Mouse (Mus musculus) left cerebral cortex, postnatal 25 days (tissue): ENCODE measurements around the gene Ccdc149. TPM values are rescaled to one million over a fixed set of nuclear protein-coding genes. Genes with fewer than 3 reads are reported as not detected.

ENCODE experiments used
- DNase-seq, 2 experiments: peaks; one replicate each; pipeline ENCODE4 v3.0.0; 2022; ENCODE audit warnings: low spot score in 2 of 2, mixed read lengths in 1 of 2
- intact Hi-C: fragments of 180-260 bp; cut with DNase I; formaldehyde crosslinking; loops from one replicate; pipeline ENCODE4 v1.15.1; 2025
- total RNA-seq, 2 experiments: library from RNA; stranded (reverse); gene quantifications; 2 replicates each; pipeline ENCODE4 v1.2.3; 2021

Gene Ccdc149
- 10 to 100 TPM; 51.4 to 58.7 TPM for total RNA-seq

DNA sequence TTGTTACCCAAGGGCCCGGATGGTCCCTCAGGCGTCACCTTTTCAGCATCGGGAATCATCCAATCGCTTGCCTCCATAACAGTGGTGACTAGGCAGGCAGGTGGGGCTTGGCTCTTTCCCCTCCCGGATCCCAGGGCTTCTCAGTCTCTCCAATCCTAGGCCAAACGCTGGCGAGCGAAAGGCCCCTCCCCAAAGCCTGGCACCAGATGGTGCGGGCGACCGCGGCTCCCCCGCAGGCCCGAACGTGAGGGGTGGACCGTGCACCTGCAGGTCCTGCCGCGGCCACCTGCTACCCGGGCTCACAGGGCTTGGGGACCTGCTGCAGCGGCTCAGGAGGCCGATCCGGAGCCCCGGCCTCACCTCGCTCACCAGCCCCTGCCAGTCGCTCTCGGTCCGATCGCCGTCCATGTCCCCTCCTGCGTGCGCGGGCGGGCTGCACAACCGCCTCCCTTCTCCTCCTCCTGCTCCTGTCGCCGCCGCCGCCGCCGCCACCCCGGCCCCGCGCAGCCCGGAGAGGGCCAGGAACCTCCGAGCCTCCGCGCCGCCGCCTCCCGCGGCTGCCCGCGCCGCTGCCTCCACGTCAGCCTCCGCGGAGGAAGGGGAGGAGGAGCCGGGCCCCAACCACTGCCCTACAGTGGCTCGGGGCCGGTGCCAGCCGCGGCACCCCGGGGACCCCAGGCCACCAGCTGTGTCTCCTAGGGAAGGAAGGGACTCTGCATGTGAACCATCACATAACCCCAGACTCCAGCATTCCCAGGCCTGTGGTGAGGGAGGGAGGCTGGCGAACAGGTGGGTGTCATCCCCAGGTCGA, at the start of gene Ccdc149:
Ccdc149 (minus strand) TSS at position 531 of the 811 bp plus-strand sequence.
- DNase-seq, result peak; percentile 83 to 94
- intact Hi-C loops, result loop anchor here (2.0 to 5.0 kb wide), 3 partner anchors 80 to 359 kb away; no protein-coding TSS in a partner anchor

DNA sequence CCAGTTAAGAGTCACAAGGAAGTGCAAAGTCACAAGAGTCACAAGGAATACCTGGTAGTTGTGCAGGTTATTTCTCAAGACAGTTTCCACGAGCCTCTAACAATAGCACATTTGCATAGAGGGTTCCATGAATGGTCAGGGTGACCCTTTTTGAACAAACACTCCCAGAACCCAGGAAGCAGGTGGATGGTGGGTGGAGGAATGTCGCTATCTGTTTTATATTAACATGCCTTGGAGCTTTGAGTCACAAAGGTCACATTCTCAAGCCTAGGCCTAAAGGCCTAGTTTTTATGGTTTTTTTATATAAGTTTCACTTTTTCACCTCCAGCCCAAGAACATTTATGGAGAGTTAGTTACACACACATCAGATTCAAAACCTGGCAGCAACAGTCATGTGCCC, 48.6 kb upstream of the Ccdc149 start:
- no peak for DNase-seq

DNA sequence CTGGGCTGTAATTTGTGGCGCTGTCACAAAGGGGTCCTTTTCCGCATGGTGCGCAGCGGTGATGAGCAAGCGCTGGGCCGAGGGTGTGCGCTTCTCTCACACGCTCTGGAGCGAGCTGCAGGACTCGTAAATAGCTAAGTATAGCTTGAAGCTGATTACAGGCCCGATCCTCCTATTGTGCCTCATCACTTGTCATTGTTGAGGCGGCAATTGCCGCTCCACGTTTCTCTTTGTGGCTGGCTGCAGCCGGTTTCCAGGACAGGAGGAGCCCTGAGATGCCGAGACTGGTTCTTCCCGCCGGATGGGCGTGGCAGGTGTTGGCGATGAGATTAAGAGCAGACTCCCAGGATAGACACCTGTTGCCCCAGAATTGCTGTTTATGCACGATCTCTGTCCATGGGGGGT, 44.8 kb upstream of the Ccdc149 start:
- intact Hi-C loops, result loop anchor here (5.0 kb wide), 2 partner anchors 141 to 306 kb away; no protein-coding TSS in a partner anchor
- peak; percentile 23 to 38 for DNase-seq

More for the DNA sequence above, 48.6 kb upstream of the Ccdc149 start:
- intact Hi-C loops, result loop anchor here (5.0 kb wide), 5 partner anchors 137 to 408 kb away; no protein-coding TSS in a partner anchor

DNA sequence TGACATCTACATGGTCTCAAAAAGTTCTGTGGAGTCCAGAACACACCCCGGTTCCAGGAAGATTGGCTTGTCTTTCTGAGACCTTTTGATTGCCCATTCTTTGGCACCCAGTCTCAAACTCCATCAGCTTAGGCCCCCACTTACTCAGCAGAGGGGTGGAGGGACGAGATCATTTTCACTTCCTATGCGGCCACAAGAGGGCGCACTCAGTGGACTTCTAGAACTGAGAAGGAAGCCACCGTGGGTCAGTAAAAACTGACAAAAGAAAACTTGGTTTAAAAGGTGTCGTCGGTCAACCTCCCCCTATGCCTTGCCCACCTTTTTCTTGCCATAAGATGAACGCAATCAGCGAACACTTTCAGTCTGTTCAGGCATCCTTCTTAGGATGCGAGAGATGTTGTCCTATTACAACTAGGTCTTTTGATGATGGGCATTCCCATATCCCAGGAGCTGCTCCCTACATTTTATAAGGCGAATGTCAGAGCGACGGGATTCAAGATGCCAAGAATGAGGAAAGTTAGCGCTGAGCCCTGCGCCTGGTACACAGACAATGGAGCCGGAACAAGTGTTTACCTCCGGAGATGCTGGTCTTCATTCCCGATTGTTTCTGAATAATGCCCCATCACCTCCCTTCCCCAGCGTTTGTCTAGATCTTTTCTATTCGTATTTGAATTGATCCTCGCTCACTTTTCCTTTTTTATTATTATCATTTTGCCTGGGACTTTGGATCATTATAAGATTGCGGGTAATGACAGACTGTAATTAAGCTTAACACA, 44.1 kb upstream of the Ccdc149 start:
- peak; percentile 70 to 72 for DNase-seq
- intact Hi-C loops, result loop anchor here (5.0 kb wide), 2 partner anchors 142 to 307 kb away; no protein-coding TSS in a partner anchor

DNA sequence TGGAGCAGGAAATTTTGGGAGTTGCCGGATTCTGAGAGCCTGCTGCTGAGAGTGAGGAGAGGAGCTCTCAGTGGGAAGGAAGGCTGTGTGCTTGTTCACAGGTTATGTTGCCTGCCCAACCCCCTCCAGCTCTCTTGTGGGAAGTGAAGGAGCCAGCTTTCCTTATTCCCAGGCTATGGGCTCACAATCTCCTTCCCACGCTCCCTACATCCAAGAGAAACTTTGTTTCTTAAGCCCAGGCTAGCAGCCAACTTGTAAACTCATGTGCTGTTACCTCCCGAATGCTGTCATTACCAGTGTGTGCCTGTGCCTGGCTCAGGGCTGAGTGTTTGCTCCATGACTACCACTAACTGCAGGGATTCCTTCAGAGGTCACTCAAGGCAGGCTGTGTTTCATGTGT, 39.8 kb upstream of the Ccdc149 start:
- DNase-seq, result peak in 1 of 2 experiments; percentile 36
- intact Hi-C loops, result no loop called here

DNA sequence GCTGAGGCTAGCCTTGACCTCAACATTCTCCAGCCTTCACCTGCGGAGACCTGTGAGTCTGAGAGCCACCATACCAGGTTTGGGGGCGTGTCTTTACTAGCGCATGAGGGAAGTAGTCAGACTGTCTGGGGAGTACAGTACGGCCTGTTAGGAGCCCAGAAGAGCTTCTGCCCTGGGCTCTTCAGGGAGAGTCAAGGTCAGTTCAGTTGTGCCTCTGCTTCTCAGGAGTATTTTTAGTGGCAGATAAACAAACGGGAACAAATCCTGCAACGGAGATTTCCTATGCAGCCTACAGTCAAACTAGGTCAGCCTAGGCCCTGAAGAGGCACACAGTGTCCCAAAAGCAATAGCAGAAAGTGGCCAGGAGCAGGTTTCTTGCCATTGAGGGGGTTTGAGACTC, 38.1 kb upstream of the Ccdc149 start:
- intact Hi-C loops, result no loop called here
- no peak for DNase-seq

DNA sequence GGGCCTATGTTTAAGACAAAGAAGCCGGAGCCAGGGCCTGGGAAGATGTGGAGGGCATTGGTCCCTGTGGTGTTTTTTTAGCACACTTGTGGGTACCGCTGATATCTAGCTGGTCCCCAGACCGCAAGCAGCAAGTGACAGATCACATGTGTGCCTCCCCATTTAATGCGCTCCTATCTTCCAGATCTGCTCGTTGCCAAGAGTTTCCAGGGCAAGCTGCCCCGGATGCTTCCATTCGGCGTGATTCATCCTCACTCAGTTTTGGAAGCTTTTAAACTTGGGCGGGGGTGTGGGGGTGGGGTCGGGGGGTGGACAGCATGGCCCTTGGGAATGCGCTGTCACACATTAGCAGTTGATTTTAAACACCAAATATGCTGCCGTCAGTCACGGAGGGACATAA, 33.3 kb upstream of the Ccdc149 start:
- intact Hi-C loops, result no loop called here
- DNase-seq, result no peak

DNA sequence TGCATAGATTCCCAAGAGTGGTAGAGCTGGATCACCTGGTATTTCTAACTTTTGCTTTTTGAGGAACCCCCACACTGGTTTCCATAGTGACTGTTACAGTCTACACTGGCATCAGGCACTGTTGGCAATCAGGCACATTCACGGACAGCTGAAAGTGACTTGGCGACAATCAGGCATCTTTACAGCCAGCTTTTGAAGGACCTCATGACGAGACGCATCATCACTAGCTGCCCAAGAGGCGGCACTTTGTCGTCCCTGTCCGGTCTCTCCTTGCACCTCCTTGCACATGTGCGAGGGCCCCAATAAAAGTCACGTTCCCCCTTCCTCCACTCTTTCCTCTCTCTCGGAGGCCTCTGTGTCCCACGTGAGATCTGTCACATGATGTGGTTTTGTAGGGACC, 32.8 kb upstream of the Ccdc149 start:
- DNase-seq, result peak; percentile 12 to 35

DNA sequence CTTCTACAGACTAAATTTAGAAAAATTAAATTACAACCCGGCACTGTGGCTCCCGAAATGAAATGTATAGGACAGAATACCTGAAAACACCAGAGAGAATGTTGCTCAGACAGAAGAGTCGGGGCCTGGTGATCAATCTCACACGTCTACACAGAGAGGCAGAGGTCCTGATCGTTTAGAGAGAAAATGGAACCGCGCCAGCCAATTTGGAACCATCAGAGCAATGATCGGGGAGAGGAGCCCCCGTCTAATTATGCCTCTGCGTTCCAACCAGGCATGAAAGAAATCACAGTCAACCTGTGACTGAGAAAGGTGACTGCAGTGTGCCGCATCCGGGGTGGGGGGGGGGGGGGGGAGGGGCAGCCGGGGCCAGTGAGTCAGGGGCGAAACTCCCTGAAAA, 24.4 kb upstream of the Ccdc149 start:
- intact Hi-C loops, result no loop called here
- DNase-seq, result no peak

More for the DNA sequence above, 32.8 kb upstream of the Ccdc149 start:
- intact Hi-C loops, result no loop called here

DNA sequence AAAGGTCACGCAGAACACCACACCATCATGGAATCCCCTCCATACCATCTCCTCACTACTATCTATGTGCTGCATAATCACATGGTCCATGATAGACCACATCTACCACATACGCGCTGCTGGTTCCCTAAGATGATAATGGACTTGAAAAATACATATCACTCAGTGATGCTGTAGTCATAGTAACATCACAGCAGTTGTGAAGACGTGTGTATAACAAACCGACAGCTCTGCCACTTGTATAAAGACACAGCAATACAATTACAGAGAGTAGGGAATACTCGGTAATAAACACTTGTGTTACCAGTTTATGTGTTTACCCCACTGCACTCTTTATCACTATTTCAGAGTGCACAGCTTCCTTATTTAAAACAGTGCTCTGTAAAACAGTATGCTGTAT, 20.2 kb upstream of the Ccdc149 start:
- intact Hi-C loops, result no loop called here
- no peak for DNase-seq

DNA sequence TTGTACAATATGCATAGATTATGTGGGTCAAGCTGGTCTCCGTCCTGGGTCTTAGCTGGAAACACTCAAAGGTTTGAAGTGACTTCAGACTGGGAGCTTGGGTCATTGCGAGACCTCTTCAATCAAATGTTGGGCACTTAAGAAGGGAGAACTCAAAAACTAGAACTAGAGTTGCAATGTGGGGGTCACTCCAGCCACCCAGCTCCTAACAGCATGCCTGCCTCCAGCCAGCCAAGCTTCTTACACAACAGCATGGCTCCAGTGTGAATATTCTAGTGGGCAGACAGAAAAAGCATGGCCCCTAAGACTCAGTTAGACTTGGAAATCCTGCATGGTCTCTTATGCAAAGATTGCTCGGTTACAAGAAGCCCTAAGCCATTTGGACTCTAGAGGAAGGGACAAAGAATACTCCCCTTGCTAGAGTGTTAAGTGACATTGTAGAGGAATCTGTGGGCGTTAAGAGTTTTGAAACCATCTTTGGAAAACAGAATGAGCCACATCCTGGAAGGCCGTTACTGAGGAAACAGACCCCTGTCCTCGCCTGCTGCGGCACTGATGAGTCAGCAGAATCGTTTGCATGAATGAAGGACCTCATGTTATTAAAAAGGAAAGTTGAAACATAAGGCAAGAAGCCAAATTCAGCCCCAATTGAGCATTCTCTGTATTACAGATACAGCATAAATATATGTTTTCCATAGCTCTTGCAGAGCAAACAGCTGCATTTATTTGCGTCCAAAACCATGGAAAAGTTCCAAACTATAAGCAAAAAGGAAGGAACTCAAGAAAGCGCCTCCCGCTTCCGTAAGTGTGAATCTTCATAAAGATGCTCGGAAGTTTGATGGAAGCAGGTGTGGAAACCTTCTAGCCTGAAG, 16.5 kb upstream of the Ccdc149 start:
- intact Hi-C loops, result no loop called here

DNA sequence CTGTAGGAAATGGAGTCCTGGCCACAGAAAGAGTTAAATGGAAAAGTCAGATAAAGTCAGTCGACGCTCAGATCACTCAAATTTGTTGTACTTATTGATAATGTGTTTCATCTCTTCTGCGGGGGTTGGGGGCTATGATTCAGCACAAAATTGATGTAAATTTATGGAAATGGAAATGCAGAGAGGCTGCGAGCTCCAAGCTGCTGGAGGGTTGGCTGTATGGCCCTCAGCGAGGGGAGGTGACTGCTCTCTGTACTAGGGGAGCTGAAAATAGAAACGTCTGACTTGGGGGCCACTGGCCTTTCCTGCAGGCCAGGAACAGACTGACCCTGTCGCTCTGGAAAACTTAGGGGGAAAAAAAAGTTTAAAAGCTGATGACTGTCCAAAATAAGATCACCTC, 5.5 kb upstream of the Ccdc149 start:
- no peak for DNase-seq
- intact Hi-C loops, result no loop called here

More for the DNA sequence above, 16.5 kb upstream of the Ccdc149 start:
- no peak for DNase-seq

DNA sequence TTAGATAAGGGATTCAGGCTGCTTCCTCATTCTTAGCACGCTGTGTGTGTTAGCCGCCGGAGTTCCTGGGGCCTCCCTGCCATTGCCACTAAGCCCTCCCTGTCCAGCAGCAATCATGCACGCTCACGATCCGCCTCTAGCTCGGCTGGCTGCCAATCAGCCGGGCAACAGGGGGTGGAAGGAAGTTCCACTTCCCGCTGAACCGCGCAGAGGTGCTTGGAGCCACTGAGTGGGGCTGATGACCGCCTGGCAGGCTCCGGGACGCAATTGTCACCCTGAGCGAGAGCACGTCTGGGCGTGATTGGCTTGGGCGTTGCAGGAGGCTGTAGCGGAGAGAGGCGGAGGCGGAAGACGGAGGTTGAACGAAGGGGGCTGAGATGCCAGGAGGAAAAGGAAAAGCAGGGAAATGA, 5.0 kb upstream of the Ccdc149 start:
- intact Hi-C loops, result no loop called here
- DNase-seq, result peak; percentile 77 to 80

DNA sequence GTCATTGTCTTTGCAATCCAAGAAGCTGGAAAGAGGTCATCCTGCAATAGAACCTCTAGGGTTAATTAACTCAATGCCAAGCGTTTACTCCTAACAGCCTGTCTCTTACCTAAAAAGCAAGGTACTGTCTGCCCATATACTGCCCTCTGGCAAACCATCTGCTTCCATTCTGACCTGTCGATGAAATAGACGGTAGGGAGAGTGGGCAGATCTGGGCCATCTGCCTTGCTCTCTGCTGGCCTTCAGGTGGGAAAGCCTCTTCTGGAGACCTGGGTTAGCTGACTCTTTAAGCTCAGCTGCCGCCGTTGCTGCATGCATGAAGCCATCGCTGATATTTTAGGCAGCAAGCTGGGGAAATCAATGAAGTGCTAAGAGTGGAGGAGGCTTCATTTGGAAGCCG, 2.7 kb upstream of the Ccdc149 start:
- peak in 1 of 2 experiments; percentile 28 for DNase-seq
- intact Hi-C loops, result loop anchor here (5.0 kb wide), 2 partner anchors 212 to 362 kb away; no protein-coding TSS in a partner anchor

DNA sequence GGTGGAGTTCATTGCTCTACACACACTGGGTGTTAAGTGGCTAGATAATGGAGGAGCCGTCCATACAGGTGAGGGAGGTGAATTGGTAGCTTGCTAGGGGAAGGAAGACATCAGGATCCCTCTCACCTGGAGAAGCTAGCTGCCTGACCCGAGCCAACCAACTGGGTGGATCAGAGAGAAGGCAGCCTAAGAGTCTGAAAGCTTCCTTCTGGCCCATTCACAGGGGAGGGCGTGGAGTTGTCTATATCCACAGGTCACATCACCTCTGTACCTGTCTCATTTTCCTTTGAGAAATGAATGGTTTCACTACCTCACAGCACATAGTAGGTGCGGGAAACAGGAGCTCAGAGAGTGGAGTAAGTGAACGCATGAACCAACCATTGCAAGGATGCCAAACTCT, 770 bp downstream of the Ccdc149 start:
- DNase-seq, result no peak
- intact Hi-C loops, result loop anchor here (2.0 to 5.0 kb wide), 3 partner anchors 80 to 358 kb away; no protein-coding TSS in a partner anchor

DNA sequence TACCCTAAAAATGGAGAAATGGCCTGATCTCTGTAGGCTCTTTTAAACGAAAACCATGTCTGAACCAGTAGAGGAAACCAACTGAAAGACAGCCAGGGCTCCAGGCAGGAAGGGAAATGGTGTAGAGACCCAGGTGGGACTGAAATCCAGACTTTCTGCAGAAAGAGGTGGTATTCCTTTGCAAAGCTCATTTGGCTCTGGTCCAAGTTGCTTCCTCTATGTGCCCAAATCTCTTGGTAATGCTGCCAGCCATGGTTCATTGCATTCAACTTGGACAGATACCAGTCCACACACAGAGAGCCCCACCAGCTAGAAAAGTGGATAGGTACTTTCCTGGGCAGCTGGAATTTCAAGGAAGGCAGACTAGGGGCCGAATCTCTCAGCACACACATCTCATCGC, 3.5 kb downstream of the Ccdc149 start:
- no peak for DNase-seq
- intact Hi-C loops, result no loop called here

DNA sequence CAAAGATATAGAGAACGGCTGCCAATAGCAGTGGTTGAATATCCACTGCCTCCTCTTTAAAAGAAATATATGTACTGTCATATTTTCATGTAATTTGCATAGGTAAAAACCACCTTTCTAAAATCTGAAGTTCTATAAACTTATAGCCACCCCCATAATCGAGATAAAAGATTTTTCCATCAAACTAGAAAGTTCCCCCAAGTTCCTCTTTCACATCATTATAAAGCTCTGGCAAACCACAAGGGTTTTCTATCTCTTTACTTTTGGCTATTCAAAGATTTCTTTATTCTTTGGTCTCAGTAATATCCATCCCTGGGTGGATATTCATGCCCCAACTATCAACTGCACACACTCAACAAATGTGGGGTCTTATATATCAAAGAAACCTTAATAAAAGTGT, 8.9 kb downstream of the Ccdc149 start:
- DNase-seq, result no peak
- intact Hi-C loops, result no loop called here

DNA sequence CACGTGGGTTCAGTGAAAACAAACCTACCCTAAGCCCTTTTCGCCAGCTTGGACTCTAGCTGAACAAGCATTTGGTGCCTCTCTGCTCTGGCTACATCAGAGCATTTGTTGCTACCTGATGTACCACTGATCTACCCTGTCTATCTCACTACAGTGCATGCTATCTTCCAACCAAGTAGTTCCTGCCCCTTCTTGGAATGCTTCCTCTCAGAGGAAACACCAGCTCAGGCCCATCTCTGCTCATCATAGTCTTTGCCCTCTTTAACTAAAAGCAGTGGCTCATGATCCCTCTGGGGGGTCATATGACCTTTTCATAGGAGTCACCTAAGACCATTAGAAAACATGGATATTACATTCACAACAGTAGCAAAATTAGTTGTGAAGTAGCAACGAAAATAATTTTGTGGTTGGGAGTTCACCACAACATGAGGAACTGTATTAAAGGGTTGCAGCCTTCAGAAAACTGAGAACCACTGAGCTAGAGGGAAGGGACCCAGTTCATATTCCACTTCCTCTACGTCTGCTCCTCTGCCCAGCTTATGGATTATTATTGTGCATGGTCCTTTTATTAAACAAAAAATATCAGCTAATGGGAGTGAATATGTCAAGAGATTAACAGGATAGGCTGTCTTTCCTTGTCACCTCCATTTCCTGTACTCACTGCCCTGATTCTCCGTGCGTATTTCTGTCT, 9.7 kb downstream of the Ccdc149 start:
- intact Hi-C loops, result no loop called here
- DNase-seq, result no peak

DNA sequence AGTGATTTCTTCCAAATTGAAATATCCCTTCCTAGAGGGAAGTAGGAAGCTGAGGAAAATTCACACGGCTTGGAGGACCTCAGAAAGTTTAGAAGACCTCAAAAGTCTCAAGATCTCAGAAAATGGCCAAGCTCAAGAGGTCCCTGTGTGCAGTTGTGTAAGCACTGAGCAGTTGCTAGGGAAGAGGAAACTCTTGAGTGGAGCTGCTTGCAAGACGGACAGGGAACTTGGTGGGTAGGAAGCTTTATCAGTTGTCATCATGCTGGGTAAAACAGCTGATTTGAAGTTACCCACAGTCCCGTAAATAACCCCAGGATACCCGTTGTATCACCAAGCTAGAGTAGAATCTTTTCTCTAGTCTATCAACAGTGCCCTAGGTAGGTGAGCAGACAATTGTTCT, 12.0 kb downstream of the Ccdc149 start:
- intact Hi-C loops, result no loop called here
- DNase-seq, result no peak
